Mouse (Mus musculus): ENCODE measurements around the gene Foxn3.

GRCm38 (mm10) chr12:99279426-99279825 is 284.0 kb downstream of the Foxn3 start:
- TF ChIP-seq CTCF (IDR thresholded peaks at IDR 0.05; ENCODE audit: low read depth, low read length) = no peak
- TF ChIP-seq EP300 (IDR thresholded peaks at IDR 0.05; ENCODE audit: insufficient read depth, low read depth, low read length) = no peak
- no peak for TF ChIP-seq POLR2A (IDR thresholded peaks at IDR 0.05; ENCODE audit: insufficient read depth, low read length)

Measured in ES-Bruce4 (cell line).